Mouse (Mus musculus) embryonic fibroblast, embryonic 13.5 days (primary cell): ENCODE data around the gene Smyd3.

Experiments
- CTCF ChIP-seq: IDR thresholded peaks from 2 replicates; pipeline ENCODE4 v1.5.1; 2011; ENCODE audit warnings: mild to moderate bottlenecking, control low read depth, low read length, moderate library complexity, borderline replicate concordance; ENCODE audit not compliant: insufficient read depth
- POLR2A ChIP-seq: IDR thresholded peaks from 2 replicates; pipeline ENCODE4 v1.6.1; 2011; ENCODE audit warnings: low read depth, mild to moderate bottlenecking, control low read depth, low read length, moderate library complexity

DNA sequence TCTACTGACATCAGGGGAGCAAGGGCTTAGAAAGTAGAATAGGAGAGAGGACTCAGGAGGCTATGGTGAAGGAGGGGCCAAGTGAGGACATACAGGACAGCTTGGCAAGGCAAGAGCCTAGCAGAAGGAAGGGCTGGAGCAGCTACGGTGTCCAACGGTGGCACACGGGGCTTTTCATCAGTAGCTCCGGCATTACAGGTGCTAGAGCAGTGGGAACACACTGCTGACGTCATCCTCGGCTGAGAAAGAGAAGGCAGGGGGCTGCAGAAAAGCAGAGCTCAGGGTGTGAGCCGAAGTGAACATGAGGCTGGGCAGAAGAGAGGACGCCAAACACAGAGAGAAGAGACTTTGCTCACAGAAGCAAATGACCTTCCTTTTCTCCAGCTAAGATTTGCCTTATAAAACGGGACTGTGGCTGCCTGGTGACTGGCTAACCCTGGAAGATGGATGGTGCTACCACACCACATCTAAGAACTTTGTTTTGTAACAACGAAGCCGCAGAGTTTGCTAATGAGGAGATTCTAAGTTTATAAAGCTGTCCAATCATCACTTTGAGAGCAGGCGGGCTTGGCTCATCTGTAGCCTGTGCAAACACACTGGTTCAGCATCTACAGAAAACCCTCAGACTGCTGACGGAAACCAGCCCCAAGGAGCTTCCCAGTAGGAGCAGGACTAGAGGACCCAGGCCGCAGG lies 453.1 kb downstream of the Smyd3 start:
- no peak for TF ChIP-seq POLR2A
- no peak for TF ChIP-seq CTCF
